Mouse (Mus musculus) ovary, postnatal 14 days (tissue): Measurements from ENCODE around the gene Spint3.
"Not testable (repeated sequence)": the region's sequence is repeated elsewhere in the genome, so short reads cannot be mapped to it uniquely, and the experiment has no call there.

ENCODE experiments used
- DNase-seq: peaks from one replicate; pipeline ENCODE4 v3.0.0; 2022; ENCODE audit warnings: low spot score

Gene Spint3

GRCm38 (mm10) chr2:164573359-164573758 lies at the start of gene Spint3:
TSS of gene Spint3 (minus strand) at chr2:164573459.
- not testable (repeated sequence) for DNase-seq

GRCm38 (mm10) chr2:164621775-164622174 lies 48.5 kb upstream of the Spint3 start:
- DNase-seq, result no peak

- no peak for DNase-seq
Observed at GRCm38 (mm10) chr2:164619050-164619449, 45.8 kb upstream of the Spint3 start.

- no peak for DNase-seq
Observed at GRCm38 (mm10) chr2:164615386-164615785, 42.1 kb upstream of the Spint3 start.

- DNase-seq, result peak; percentile 36
Observed at GRCm38 (mm10) chr2:164613471-164613870, 40.2 kb upstream of the Spint3 start, which contains the start of the genes Wfdc6b and Wfdc8. TSS of gene Wfdc6b (plus strand) at chr2:164613522. TSS of gene Wfdc8 (minus strand) at chr2:164613626.

GRCm38 (mm10) chr2:164608781-164609180 lies 35.5 kb upstream of the Spint3 start:
- DNase-seq, result no peak

GRCm38 (mm10) chr2:164604411-164604810 lies 31.2 kb upstream of the Spint3 start:
- DNase-seq, result no peak

GRCm38 (mm10) chr2:164603482-164603881 lies 30.2 kb upstream of the Spint3 start:
- DNase-seq, result no peak

GRCm38 (mm10) chr2:164600179-164600578 lies 26.9 kb upstream of the Spint3 start:
- no peak for DNase-seq

GRCm38 (mm10) chr2:164593494-164593893 lies 20.2 kb upstream of the Spint3 start, which contains the start of gene Eppin:
TSS of gene Eppin (minus strand) at chr2:164593594.
- DNase-seq, result no peak

GRCm38 (mm10) chr2:164592014-164592413 lies 18.8 kb upstream of the Spint3 start:
- no peak for DNase-seq

- DNase-seq, result not testable (repeated sequence)
Observed at GRCm38 (mm10) chr2:164585025-164585725, 11.9 kb upstream of the Spint3 start, which contains the start of gene Wfdc6a. TSS of gene Wfdc6a (minus strand) at chr2:164585447.

GRCm38 (mm10) chr2:164567460-164567859 lies 5.8 kb downstream of the Spint3 start:
- DNase-seq, result no peak

GRCm38 (mm10) chr2:164566997-164567396 lies 6.3 kb downstream of the Spint3 start:
- DNase-seq, result no peak

- DNase-seq, result no peak
Observed at GRCm38 (mm10) chr2:164564346-164564745, 8.9 kb downstream of the Spint3 start.

- DNase-seq, result peak; percentile 34
Observed at GRCm38 (mm10) chr2:164563339-164564038, 9.8 kb downstream of the Spint3 start.

- DNase-seq, result peak; percentile 35
Observed at GRCm38 (mm10) chr2:164562391-164563188, 10.7 kb downstream of the Spint3 start, which contains the start of gene Wfdc2. TSS of gene Wfdc2 (plus strand) at chr2:164562413.

GRCm38 (mm10) chr2:164560106-164560505 lies 13.2 kb downstream of the Spint3 start:
- no peak for DNase-seq

- no peak for DNase-seq
Observed at GRCm38 (mm10) chr2:164558991-164559645, 14.1 kb downstream of the Spint3 start.

- DNase-seq, result no peak
Observed at GRCm38 (mm10) chr2:164558426-164558825, 14.8 kb downstream of the Spint3 start.

GRCm38 (mm10) chr2:164551502-164551901 lies 21.8 kb downstream of the Spint3 start:
- DNase-seq, result no peak

- DNase-seq, result no peak
Observed at GRCm38 (mm10) chr2:164550895-164551269, 22.4 kb downstream of the Spint3 start.
